Mouse (Mus musculus) adrenal gland, postnatal 10 days (tissue): ENCODE results near the gene Zfp385b. TPM values are rescaled to one million over a fixed set of nuclear protein-coding genes. Genes with fewer than 3 reads are reported as not detected.
"Not testable (repeated sequence)": the region's sequence is repeated elsewhere in the genome, so short reads cannot be mapped to it uniquely, and the experiment has no call there.

Experiments
- DNase-seq: peaks from one replicate; pipeline ENCODE4 v3.0.0; 2021; ENCODE audit warnings: mixed read lengths
- total RNA-seq, 2 experiments: library from RNA; stranded (reverse); gene quantifications; 2 replicates each; pipeline ENCODE4 v1.2.3; 2021

Gene Zfp385b
- total RNA-seq, 2 experiments from 2014 or later, result 2.4 to 2.9 TPM

DNA sequence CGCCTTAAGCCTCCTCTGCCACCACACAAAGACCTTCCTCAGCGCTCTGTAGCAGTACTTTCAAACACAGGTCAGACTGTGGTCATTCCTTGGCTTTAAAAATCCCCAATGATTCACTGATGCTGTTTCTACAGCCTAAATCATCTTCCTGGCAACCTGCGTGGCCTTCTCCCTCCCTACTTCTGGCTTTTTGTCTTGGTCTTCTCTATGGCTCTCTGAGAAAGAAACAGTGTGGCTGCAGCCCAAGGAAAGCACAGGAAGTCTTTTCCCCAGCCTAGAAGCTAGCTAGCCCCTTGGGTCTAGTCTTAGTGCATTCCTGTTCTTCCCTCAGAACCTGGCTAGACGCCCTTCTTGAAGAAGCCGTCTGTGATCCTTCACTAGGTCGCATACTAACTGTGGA lies 359.4 kb downstream of the Zfp385b start:
- no peak for DNase-seq

DNA sequence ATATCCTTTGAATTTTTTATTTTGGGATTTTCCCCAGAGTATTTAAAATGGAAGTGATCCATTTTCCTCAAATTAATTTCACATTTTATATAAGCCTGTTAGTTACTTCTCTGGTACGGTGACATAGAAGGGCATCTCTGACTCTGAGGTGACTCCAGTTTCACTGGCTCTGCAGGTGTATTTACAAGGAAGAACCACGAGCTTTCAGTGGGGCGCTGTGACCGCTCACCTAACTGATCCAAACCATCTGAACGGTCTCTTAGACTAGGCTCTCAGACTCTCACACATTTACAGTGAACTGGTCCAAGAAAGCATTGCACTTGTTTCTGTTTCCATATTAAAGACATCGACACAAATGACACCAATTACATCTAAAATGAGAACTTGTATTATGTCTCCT lies 361.0 kb downstream of the Zfp385b start:
- DNase-seq, result no peak

DNA sequence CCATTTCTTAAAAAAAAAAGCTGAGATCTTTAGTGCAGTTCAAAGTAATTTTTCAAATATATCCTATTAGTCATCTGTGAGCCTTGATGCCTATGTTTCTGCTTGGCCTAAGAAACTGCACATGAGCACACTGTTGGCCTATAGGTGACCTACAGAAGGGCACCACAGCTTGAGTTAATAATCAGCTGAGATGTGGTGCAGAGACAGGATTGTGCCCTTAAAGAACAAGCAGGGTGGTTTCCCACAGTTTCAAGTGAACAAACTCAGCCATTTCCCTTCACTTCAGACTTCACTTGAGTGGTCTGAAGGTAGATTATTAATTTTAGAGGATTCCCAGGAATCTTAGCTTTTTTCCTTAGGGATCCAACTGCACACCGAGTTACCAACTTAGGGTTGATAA lies 362.3 kb downstream of the Zfp385b start:
- DNase-seq, result no peak

DNA sequence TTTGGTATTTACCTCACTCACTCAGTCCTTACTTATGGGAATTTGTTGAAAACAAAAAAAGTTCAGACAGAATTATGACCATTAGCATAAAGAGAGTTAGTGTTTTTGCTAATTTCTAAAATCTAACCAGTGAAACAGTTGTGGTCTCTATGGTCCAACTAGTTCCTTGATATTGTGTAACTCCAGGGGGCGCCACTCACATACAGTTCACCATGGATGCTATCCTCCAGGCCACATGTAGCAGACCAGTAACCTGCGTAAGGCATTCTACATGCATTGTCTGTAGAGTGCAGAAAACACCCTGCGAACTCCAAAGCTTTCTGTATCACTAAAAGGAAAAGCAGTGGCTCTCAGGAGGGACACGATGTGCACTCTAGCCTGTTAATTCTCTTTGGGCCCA lies 362.8 kb downstream of the Zfp385b start:
- DNase-seq, result peak; percentile 80

DNA sequence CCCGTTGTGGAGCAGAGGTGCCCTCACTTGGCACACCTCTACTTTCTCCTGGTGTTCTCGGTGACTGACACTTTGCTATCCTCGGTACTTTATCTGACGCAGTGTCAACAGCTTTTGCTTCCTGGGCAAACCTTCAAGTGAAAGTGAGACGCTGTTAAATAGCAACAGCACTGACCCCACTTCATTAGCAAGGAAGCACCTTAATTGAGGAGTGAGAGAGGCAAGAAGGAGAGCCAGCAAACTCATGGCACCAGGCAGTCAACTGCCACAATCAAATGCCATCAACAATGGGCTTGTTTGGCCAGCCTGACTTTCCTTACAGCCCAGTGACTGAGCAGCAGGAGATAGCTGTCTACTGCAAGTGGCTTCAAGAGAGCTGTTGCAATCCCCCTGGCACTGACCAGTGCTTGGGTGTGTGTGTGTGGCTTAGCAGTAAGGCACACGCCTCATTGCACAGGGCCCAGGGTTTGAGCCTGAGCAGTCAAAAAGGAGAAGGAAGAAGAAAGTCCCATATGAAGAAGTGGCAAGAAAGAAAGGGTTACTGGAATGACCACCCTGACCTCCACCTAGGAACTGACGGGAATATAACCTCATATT lies 365.0 kb downstream of the Zfp385b start:
- DNase-seq, result no peak

DNA sequence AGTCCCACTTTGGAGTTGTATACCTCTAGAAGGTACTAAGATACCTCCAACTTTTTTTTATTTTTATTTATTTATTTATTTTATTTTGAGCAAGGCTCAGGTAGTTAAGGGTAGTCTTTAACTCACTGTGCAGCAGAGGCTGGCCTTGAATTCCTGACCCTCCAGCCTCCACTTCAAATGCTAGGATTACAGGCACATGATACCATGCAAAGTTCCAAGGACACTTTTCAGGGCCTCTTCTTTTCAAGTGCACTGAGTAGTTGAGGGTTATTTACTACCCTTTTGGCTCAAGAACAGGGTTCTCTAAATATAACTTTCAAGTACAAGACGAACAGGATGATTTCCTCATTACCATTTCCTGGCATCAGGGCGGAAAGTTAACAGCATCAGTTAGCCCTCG lies 365.7 kb downstream of the Zfp385b start:
- peak; percentile 37 for DNase-seq

DNA sequence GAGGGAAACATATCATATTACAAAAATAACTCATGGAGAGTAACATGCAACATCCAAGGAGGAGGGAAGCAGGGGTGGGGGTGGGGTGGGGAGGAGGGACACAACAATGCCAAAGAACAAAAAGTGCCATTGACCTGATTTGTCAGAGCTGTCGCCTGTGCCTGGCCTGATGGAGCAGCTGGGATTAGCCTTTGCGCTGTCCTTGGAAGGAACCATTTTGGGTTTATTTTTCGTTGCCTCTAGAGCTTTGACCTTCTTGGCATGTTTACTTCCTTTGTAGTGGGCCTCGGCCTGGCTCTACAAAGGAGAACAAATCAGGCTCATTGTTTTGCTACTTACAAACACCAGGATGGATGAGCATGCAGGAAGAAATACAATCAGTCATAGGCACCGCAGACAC lies 369.4 kb downstream of the Zfp385b start:
- not testable (repeated sequence) for DNase-seq

DNA sequence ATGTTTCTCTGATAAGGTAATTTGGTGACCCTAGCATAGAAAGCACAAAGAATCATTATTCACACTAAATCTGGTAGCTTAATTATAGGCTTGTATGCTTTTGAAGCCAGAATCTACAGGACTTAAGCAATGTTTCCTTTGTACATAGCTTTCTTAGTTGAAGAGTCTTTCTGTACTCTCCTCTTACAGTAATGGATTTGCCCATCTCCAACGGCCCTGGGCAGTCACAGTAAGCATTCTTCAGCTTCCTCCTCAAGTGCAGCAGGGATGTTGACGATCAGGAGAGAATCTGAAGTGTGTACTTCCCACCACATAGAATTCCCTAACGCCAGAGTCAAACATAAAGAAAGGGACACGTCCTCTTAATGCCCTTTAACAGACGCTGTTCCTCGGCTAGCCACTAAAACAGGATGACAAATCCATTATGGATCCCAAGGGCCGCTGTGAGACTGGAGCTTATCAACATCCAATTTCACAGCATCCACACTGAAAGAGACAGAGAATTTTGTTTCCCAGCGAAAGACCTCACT lies 370.4 kb downstream of the Zfp385b start:
- no peak for DNase-seq

DNA sequence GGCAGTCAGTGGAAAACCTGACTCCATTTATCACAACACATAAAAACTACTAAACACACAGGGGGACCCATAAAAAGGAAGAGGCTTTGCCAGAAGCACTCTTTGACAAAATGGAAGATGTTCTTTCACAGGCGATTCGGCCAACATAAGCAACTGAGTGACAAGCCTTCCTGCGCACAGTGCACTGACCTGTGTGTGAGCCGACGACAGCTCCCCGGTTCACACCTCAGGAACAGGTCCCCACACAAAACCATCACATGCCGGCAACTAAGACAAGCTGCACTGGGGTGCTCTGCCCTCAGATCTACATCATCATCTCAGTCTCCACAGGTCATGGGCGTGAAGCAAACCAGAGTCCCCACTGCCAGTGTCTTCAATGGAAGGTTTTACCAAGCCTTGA lies 375.2 kb downstream of the Zfp385b start:
- no peak for DNase-seq

DNA sequence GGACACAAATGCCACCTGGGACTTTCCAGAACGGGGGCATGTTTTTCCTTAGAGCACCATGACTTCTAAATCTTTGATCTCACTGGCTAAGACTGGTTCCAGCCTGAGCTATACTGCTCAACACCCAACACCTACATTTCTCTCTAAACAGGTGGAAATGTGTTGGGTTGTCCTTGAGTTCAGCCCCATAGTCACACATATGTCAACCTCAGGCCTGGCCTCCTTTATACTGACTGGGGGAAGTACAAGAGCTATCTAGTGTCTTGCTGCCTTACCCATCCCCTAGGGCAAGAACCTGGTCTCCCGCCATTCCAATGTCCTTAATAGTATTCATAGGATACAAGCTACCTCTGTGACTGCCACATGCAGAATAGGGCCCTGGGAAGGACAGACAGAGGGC lies 378.8 kb downstream of the Zfp385b start:
- DNase-seq, result no peak

DNA sequence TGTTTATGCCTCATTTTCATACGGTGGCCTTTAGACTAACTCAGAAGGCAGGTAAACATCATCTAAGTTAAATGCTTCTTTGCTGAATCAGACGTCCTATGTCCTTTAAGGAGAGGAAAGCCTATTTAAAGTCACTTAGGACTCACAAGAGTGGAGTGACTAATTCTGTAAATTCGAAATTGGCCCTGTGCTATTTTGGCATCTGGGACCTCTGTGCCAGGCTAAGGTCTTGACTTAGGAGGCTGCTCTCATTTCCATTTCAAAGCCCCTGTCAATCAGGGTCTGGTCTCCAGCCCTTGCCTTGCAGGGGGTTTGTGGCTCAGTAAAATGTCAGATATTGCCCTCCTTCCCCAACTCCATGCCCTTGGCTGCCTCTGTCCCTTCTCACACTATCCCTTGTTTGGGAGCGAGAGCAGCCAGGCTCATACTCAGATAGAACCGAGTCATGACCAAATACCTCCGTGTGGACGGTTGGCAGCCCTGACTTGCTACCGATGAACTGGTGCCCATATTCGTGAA lies 383.1 kb downstream of the Zfp385b start:
- no peak for DNase-seq

DNA sequence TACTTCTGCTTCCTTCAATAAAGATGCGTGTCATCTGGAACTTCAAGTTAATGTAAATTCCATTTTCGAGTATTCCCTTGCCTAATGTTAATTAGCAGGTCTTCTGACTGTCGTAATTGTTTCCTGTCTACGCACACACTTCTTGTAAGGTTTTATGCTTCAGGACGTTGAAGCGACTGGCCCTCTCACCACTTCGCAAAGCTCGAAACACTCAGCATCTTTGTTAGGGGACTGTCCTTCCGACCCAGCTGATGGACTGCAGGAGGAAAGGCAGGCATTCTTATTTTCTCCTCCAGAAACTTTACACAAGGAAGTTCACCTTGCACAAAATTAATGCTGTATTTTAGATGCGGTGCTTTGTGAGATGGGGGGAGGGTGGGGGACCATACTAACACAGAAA lies 400.0 kb downstream of the Zfp385b start:
- no peak for DNase-seq

DNA sequence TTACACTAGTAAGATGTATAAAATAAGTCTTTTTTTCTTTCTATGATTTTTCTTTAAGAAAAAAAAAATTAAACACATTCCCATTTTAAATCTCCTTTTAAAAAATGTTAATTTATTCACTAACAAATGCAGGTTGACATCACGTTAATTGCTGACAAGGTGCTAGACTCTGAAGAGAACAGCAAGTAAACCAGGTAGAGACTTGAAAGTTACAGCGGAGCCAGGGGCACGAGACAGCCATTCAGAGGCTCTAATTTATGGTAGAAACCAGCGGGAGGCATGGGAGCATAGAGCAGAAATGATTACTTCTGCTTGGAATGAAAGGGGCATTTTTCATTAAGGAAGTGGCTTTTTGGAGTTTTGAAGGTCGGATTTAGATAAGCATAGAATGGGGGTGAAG lies 401.4 kb downstream of the Zfp385b start:
- no peak for DNase-seq

DNA sequence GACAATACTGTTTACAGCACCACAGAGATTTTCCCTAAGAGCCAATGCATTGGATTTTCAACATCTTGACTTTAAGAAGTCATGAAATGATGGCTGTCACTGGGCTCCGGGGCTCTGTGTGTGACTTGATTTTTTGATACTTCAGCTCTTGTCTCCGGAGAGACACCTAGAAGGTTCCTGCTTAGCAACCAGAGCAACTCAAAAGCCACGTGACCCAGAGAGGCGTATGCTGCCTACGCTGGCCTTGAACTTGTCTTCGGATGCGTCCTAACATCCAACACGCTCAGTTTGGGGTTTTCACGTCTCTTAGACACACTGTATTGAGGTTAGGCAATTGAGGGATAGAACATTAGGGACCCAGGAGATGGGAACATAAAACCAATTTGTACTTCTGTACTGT lies 407.3 kb downstream of the Zfp385b start:
- DNase-seq, result no peak

DNA sequence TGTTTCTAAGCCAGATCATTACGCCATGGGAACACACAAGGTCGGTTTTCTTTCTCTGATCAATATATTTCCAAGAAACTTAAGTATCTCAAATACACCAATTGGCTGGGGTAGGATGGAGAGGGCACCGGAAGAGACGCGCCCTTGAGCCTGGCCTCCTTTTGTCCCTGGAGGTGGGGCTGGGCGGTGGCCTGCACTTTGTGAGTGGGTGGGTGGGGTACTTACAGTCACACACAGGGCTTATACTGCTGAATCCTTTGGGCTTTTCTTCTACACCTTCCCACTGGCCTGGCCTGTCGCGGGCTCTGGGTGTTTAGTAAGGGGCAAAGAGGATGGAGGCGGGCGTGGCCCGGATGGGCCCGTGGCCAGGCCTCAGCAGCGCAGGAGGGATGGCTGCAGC lies 407.8 kb downstream of the Zfp385b start:
- no peak for DNase-seq

DNA sequence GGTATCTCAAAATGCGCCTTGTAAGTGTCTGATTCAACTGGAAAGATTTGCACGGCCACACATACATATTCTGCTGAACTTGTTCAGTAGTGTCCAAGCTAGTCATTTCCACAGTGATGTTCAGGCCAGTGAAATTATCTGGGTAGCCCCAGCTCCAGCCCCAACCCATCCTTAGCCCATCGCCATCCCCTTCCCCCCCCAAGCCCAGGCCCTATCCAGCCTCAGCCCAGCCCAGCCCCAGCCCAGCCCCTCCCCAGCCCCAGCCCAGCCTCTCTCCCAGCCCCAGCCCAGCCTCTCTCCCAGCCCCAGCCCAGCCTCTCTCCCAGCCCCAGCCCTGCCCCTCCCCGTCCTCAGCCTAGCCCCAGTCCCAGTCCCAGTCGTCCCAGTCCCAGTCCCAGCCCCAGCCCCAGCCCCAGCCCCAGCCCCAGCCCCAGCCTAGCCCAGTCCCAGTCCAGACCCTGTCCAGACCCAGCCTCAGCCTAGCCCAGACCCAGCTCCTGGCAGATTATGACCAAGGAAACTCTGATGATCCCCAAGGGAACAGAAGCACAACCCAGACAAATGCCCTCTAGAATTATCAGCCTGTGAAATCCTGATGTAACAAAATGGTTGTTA lies 409.8 kb downstream of the Zfp385b start:
- no peak for DNase-seq

DNA sequence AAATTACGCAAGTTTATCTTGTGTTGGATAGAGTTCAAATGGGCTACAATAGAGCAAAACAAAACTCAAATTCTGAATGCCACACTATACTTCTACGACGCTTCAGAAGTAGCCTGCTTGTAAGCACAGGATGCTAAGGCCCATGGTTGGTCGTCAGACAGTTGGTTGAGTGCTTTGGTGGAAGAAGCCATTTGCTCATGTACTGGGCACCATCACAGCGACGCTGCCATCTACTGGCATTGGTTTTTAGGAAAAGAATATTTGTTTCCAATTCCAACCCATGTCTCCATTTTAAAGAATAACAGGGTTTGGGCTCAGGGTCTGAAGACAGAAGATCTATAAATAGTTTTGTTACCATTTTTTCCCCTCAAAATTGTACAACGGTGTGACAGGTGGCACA lies 410.5 kb downstream of the Zfp385b start:
- peak; percentile 13 for DNase-seq

DNA sequence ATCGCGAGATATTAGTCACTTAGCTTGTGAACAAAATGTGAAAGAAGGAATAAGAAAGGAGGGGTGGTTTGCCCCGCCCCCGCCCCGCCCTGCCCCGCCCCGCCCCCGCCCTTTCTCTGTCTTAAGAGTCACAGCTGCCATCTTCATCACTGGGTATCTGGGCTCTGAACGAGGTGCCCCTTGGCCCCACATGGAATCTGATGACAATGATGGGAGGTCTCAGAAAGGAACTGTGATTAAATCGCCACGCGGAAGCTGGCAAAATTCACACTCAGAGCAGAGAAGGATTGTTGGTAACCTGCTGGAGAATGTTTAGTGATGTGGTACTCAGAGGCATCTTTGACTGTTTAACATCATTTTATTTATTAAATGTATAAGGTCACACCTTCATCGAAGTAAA lies 417.1 kb downstream of the Zfp385b start:
- DNase-seq, result no peak

DNA sequence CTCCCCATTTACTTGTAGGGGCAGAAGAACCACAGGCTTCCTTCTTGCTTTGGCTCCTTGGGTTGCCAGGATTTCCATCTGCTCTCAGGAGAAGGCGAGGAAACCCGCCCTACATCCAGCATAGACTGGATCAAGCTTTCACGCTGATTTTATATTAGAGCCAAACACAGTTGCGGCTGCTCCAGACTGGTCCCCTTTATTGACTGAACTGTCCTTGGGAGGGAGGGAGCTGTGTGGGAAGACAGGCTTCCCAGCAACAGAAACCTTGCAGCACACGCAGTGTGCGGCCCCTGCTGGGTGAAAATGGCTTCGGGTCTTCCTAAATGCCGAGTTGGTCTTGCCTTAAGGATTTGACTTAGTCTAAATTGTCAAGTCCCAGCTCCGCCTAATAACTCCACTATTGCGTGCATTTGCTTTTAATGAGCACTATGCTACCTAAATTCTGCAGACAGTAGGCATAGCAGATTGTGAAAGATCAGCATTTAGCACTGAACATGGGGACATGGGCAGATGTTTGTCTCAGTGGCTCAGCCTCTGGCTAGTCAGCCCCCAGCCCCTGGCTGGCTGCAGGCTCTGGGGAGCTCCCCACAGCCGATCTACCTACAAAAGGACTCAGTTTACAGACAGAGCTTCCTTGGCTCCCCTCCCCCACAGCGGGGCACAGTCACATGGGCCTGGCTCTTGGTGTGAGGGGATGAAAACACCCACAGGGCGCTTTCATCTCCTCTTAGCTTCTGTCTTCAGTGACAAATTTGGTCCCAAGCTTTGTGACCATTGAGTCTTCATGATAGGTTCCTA lies 417.8 kb downstream of the Zfp385b start:
- DNase-seq, result no peak

DNA sequence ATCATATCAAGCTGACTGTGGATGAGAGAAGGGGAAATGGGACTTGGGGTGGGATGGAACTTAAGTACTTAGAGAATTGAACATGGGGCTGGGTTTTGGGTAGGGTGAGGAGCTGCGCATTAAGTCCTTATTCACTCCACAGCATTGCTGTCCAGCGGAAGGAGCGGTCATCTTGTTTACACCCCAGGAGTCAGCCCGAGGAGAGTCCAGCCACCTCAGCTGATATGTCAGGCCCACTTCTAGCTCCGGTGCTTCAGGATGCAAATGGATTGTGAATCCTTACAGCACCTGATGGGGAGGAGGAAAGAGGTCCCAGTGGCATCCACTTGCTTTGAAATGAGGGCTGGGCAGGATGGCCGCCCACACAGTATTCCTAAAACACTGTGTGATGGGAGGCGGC lies 425.6 kb downstream of the Zfp385b start:
- no peak for DNase-seq

DNA sequence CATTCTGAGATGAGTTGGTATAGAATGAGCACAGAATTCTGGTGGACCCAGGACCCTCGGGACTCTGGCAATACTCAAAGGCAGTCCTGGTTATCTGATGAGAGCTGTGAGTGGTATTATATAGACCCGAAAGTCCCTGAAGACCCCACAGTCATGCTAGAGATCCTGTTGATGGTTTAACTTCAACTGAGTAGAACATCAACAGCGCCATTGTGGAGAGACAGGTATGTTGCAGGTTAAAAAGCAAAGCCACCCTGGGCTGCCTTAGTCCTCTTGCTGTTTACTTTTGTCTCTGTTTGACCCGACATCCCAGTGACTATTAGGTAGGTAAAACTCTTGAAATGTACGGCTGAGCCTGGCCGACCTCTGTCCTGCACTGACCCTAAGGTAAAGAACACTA lies 431.3 kb downstream of the Zfp385b start:
- no peak for DNase-seq

DNA sequence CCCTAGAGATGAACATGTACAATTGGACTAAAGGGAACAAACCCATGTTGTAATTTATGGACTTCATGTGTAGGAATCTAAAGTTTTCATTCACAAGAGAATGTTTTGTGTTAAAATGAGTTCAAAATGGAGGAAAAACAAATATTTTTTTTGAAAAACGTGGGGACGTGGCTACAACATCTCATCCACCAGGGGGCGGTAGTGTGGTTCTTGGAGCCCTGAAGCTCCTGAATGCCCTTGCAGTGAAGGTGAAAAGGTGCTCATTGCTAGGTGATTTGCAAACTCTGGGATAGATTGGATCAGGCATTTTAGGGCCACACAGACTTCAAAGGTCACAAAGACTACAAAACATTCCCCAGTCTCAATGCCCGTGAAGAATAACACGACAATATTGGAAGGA lies 432.9 kb downstream of the Zfp385b start:
- DNase-seq, result peak; percentile 83

DNA sequence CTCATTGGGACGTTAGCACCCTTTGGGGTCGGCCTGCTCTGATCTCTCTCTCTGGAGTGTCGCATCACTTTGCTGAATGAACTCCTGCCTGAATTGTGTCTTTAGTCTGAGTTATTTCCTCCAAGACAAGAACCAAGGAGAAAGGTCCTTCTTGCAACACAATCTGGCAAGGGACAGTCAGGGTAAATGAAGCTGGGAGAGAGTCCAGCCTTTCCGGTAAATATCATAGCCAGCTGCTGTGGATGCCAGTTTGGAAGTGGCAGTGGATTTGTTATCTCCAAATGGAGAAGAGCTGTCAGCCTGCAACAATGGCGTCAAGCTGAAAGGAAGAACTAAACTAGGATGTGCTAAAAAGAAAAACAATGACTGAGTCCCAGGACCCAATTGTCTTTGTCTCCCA lies 436.7 kb downstream of the Zfp385b start:
- DNase-seq, result peak; percentile 40
